Mouse (Mus musculus) megakaryocyte-erythroid progenitor cell, adult 5-6 weeks (primary cell): ENCODE measurements around the gene Sf3b3. TPM values are rescaled to one million over a fixed set of nuclear protein-coding genes. Genes with fewer than 3 reads are reported as not detected.

Source experiments
- ATAC-seq: replicated peaks from 2 replicates; pipeline ENCODE4 v1.8.0; 2016; ENCODE audit warnings: mild to moderate bottlenecking, inconsistent platforms; ENCODE audit not compliant: severe bottlenecking, poor library complexity, low FRiP score, low TSS enrichment
- total RNA-seq, 2 experiments: library from RNA; stranded (forward) in 1 of 2; stranded (reverse) in 1 of 2; fragments of 200-1000, 215-1000 nt in 1 of 2; fragments of >200 nt in 1 of 2; fragmentation: Nextera tagmentation in 1 of 2; gene quantifications; 2 replicates each; pipeline ENCODE4 v1.2.3; 2014 to 2017

The Sf3b3 gene
- total RNA-seq, 2 experiments from 2014 or later = 171 to 223 TPM

- ATAC-seq = no peak
These were observed 36.0 kb downstream of the Sf3b3 start for GRCm38 (mm10) chr8:110810481-110811065.

DNA sequence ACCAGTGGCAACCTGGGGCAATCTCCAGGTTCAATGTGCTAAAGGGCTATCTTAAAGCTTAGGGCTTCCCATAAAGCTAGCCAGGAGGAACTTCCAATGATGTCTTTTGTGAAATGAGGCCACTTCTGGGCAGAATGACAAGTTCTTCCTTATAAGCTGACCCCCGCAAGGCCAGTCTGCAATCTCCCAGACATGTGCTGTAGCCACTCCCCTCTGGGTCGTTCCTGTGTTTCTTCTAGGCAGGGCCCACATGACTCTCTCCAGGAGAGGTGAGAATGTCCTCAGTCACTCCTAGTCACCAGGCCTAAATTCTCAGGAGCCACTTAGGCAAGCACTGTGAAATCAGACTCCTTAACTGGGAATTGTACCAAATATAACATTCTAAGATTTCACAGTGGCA, 36.8 kb downstream of the Sf3b3 start:
- no peak for ATAC-seq

DNA sequence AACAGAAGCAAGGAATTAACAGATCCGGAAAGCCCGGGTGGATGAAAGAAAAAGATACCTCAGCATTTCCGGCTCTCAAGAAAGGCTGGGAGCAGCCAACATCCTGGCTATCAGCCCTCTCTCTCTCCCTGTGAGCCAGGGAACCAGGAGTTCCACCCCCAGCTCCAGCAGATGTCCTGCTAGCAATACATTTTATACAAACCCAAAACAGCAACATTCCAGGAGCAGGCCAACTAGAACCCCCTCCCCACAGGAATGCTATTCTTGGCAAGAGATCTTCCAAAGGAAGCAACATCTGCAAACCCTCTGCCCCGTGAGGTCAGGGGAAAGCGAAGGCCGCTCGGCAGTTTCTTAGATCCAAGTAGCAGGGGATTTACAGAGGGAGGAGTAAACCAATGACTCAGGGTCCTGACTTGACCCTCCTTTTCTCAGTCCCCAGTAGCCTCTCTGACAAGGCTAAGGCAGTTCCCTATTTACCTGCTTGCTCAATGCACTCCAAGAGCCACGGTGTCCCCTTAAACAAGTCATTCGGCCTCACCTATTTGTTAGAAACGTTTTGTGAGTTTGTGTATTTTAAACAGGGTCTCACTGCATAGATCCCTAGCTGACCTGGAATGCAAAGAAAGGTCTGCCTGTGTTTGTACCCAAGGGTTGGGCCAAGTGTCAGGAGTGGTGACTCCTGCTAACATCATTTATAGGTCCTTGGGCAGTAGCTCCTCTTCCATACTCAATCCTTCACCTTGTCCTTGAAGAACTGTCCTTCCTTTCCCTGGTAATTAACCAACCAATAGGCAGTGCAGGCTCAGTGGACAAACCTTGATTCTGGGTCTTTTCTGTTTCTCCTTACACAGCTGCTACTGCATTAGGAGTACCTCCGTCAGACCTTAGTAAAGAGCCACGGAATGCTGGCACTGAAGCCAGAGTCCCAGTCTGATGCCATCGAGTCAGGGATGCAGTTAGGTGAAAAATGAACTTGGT, 37.8 kb downstream of the Sf3b3 start:
- no peak for ATAC-seq

DNA sequence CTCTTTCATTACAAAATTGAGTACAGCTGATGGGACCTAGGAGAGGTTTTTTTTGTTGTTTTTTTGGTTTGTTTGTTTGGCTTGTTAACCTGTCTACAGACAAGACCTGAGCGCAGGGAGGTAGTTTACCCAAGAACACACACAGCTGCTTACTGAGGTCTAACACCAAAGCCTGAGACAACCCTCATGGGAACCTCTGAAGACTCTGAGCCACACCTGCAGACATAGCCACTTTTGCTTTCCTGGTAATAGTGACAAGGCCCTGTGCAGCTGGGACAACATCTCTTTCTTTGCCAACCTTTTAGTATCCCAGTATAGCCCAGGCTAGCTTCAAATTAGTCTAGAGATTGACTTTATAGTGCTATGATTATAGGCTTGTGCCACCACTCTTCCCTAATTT, 40.4 kb downstream of the Sf3b3 start:
- ATAC-seq = no peak

DNA sequence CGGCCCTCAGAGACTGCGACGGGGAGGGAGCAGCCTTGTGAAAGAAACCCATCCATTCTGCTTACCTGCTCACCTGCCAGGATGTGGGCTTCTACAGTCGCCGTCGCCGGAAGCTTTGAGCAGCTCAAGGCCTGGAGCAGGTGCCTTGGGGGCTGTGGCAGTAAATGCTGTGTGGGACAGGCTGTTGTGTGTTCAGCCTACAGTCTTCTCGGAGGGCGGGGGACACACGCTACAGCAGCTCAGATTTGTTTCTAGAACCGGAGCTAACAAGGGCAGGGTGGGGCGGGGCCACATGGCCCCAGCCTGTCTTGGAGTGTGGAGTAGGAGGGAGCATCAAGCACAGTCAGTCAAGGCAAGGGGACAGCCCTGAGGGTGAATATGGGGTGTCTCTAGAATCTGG, 40.9 kb downstream of the Sf3b3 start, which contains the start of gene Il34:
Gene Il34 (minus strand): TSS at position 256 of the 400 bp plus-strand sequence.
- ATAC-seq = no peak

GRCm38 (mm10) chr8:110804825-110805514, 41.6 kb downstream of the Sf3b3 start:
- no peak for ATAC-seq

DNA sequence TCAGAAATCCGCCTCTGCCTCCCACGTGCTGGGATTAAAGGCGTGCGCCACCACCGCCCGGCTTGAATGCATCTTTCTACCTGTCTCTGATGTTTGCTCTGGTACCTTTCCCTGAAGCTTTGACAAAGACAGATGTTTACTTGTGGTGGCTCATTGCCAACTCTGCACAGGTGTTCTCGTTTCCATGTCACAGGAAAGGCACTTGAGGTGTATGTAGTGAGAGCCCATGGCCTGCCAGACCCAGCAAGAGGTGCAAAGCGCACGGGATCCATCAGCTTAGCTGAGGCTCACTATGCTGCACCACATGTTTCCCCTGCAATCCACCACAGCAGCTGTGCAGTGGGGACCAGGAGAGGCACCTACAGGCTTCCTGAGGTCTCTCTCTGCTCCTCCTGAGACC, 42.7 kb downstream of the Sf3b3 start:
- no peak for ATAC-seq

DNA sequence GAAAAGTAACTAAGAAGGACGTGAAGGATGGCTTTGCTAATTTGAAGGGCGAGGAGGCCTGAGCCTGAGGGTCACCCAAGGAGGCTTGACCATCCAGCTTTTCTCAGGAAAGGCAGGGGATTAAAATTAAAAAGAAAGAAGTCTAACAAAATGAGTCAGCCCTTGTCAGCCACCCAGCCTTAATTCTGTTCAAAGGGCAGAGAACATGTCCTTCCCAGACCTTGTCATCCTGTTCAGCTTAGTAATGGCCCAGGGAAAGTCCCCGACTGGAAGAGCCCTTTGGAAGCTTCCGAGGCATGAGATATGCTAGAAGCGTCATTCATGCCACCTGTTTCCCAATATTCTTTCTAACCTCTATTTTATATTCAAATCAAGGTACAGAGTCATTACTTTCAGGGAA, 43.6 kb downstream of the Sf3b3 start:
- no peak for ATAC-seq

DNA sequence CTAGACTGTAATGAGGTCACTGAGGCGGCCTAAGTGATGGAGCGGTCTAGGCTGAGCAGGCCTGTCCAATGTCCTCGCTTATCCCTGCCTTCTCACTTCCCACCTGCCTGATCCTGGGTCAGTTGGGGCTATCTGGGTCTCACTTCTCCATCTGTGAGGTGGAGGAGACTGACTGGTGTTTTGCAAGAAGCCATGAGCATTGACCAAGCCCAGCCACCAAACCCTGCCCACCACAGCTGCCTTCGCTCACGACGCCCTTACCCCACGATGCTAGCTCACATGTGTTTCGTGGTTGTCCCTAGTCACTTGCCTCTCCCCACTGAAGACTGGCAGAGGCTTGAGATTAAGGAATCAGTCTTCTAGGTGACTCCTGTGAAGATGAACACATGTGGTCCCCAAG, 49.5 kb downstream of the Sf3b3 start:
- ATAC-seq = no peak

GRCm38 (mm10) chr8:110794363-110794965, 52.1 kb downstream of the Sf3b3 start:
- ATAC-seq = no peak

DNA sequence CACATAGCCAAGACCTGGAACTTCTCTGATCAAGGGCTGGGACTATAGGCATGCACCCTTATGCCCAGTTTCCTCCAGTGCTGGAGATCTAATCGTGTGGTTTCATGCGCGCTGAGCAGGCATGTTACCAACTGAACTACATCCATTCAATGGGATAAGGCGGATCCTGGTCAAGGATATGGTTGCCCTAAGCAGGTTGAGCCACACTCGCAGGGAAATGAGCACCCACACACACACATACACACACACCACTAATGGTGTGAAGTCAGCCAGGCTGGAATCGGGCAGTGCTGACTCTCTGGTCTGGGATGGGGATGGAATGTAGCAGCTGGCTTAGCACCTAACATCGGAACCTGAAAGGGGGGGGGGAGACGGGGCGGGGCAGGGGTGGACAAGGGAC, 52.7 kb downstream of the Sf3b3 start:
- no peak for ATAC-seq

GRCm38 (mm10) chr8:110793511-110793910, 53.1 kb downstream of the Sf3b3 start:
- no peak for ATAC-seq

GRCm38 (mm10) chr8:110792574-110793200, 53.9 kb downstream of the Sf3b3 start:
- no peak for ATAC-seq

GRCm38 (mm10) chr8:110791164-110791563, 55.4 kb downstream of the Sf3b3 start:
- ATAC-seq = no peak

DNA sequence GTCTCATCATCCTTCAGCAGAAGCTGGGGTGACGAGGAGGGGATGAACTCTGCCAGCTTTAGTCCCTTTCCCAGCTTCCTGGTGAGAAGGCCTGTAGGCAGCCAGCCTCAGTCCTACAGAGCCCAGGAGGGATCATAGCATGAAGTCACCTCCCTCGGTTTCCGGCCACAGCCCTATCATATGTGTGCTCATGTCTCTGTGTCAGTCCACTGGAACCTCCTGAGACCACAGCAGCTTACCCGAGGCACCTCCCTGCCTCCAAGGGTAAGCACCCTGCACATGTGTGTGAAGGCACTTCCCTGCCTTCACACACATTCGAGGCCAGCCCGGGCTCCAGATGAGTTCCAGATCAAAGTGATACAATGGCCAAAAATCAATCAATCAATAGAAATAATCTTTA, 56.3 kb downstream of the Sf3b3 start:
- ATAC-seq = no peak

- no peak for ATAC-seq
These were observed 57.0 kb downstream of the Sf3b3 start for GRCm38 (mm10) chr8:110789571-110789970.

- no peak for ATAC-seq
These were observed 57.6 kb downstream of the Sf3b3 start for GRCm38 (mm10) chr8:110788981-110789380.

DNA sequence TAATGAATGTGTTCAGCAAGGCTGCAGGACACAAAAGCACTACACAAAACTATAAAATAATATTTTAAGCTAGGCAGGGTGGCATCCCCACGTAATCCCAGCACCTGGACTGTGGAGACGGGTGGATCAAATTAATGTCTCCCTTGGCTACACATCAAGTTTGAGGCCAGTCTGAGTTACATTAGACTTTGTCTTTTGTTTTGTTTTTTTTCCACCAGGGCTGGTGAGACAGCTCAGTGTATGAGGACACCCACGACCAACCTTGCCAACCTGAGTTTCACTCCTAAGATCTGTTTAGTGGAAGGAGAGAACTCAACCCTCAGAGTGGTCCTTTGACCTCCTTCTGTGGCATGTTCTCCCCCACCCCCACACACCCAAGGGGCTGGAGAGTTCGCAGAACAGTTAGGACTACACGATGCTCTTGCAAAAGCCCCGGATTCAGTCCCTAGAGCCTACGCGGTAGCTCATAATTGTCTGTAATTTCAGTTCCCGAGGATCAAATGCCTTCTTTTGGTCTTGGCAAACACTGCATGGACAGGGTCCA, 59.1 kb downstream of the Sf3b3 start:
- ATAC-seq = no peak

GRCm38 (mm10) chr8:110786934-110787333, 59.7 kb downstream of the Sf3b3 start:
- ATAC-seq = no peak
